7 mouse cellular contexts compared by ENCODE assay signal in genomic region chr1:154791544-154792174, GRCm38 (mm10).
DNase-seq lines count a peak whose midpoint lies in the region; ATAC-seq and TF ChIP-seq lines count a peak whose summit lies in the region.

No protein-coding gene starts in this region.

- 46% methylated on average over 13 of the region's 13 CpGs for WGBS in lung, postnatal 0 days

- TF ChIP-seq EP300 in lung, postnatal 0 days (IDR thresholded peaks at IDR 0.05), result 0 out of 2 replicates have a peak, but pooled peaks have one; percentile 10

- H3K27ac ChIP-seq in lung, postnatal 0 days (ENCODE audit: low read length), result no peak overlapping the region

- no peaks in the 10 kb centered on the region for H3K9me3 ChIP-seq in lung, postnatal 0 days (ENCODE audit: low read length)

- H3K9ac ChIP-seq in lung, postnatal 0 days (replicated peaks; ENCODE audit: low read depth), result no peak overlapping the region

- H3K4me1 ChIP-seq in lung, postnatal 0 days (ENCODE audit: insufficient read depth, low read depth, low read length), result no peaks in the 10 kb centered on the region

- peak; percentile 60 for DNase-seq in lung, postnatal 0 days (ENCODE audit: low spot score)
- DNase-seq in lung, adult 18-20 months, result no peak
- peak; percentile 88 to 89 for DNase-seq in cerebellum, postnatal 14 days
- peak; percentile 61 for DNase-seq in layer of hippocampus, adult 11-12 months (ENCODE audit: low spot score)
- DNase-seq in naive thymus-derived CD4-positive, alpha-beta T cell, adult 2 months (ENCODE audit: low read depth), result peak; percentile 64
- no peak for DNase-seq in ovary, postnatal 14 days (ENCODE audit: low spot score)
- no peak for DNase-seq in urinary bladder, postnatal 36 days (ENCODE audit: low spot score in 2 of 2)

- H3K4me3 ChIP-seq in lung, postnatal 0 days (ENCODE audit: low read depth, low read length), result no peak overlapping the region

- peak; percentile 56 for ATAC-seq in lung, postnatal 0 days

- H3K36me3 ChIP-seq in lung, postnatal 0 days (ENCODE audit: insufficient read depth, low read length), result no peaks in the 10 kb centered on the region

- no peak overlapping the region for H3K4me2 ChIP-seq in lung, postnatal 0 days (replicated peaks; ENCODE audit: low read depth, low read length)

- no peak for TF ChIP-seq CTCF in lung, postnatal 0 days (IDR thresholded peaks at IDR 0.05)

- no peaks in the 10 kb centered on the region for H3K27me3 ChIP-seq in lung, postnatal 0 days (replicated peaks; ENCODE audit: insufficient read depth, low read length)

Comparison
In these comparisons a context has a peak if more than half of its experiments do, and no peak if none do; other contexts are left out.
1. DNase-seq: peak in lung, postnatal 0 days (single experiment), cerebellum, postnatal 14 days (2 of 2), layer of hippocampus, adult 11-12 months (single experiment) and naive thymus-derived CD4-positive, alpha-beta T cell, adult 2 months (single experiment); none in lung, adult 18-20 months (0 of 2), ovary, postnatal 14 days (single experiment) and urinary bladder, postnatal 36 days (0 of 2).